Mouse (Mus musculus): ENCODE measurements at regions not wholly inside any gene's neighbourhood (a gene's known extent, or its start where the extent isn't known, plus 50 kb on each side); places are given as distances from the start of the nearest gene placed in this dataset.

DNA sequence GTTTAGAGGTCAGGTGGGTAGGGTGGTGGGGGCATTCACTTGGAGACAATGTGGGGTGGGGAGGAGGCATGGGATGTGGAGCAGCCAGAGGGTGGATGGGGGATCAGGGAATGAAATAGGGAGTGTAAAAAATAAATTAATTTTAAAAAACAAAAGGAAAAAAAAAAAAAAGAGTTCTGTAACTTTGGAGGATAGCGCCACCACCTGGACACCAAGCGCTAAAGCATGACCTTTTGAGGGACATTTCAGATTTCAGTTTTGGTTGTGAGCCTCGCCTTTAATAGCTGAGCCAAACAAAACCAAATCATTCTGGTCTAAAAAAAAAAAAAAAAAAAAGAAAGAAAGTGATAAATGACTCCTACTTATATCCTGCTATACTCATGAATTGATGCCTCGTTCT lies 176.0 kb downstream of the Twistnb start:
- WGBS = 57% methylated on average over 4 of the region's 4 CpGs
- ATAC-seq (no peak), DNase-seq (no peak)
- Histone ChIP-seq H3K9me3 (ENCODE audit: low read length) (no peaks in the 10 kb centered on the region), H3K9ac (no peak overlapping the region), H3K4me3 (ENCODE audit: low read depth, low read length) (no peak overlapping the region), H3K4me2 (ENCODE audit: low read depth) (no peak overlapping the region), H3K36me3 (ENCODE audit: insufficient read depth) (no peaks in the 10 kb centered on the region), H3K4me1 (ENCODE audit: insufficient read depth) (no peaks in the 10 kb centered on the region), H3K27ac (ENCODE audit: low read depth, low read length) (no peak overlapping the region), H3K27me3 (ENCODE audit: insufficient read depth, low read length) (no peaks in the 10 kb centered on the region)
- no peak; the same call in 1 of the 2 replicates for TF ChIP-seq CTCF (IDR thresholded peaks at IDR 0.05; ENCODE audit: low read depth)

DNA sequence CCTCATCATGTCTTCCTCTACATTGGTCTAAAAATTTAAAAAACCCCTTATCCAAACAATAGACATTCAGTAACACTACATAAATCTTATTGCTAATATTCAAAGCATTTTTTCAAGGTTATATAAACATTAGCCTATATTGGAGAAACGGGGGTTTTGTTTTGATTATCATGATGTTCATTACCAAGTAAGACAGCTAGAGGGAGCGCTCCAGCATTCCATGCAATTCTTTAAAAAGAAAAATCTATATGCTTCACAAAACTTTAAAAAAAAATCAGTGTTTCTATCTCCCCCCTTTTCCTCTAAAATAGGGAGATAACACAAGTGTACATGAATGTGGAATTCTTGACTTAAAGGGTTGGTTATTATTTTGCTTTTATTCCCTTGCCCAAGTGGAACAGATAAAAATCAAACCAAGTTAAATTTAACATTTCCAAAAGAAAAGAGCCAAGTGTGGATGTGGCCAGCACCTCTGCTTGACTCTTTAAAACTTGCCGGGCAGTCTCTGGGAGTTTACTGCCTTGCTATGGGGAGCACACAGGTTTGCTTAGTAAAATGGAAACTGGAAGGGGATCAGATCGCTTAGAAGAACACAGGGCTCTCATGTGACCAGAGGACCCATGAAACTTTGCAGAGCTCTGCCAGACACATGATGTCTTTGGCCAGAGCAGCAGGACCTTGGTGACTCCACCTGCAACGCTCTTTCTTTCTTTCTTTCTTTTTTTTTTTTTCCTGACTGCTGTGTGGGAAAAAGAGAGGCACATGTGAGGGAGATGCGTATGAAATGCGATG lies 178.6 kb downstream of the Twistnb start:
- no peak for ATAC-seq
- Histone ChIP-seq H3K36me3 (ENCODE audit: insufficient read depth) (no peaks in the 10 kb centered on the region), H3K27ac (ENCODE audit: low read depth, low read length) (no peak overlapping the region), H3K4me3 (ENCODE audit: low read depth, low read length) (no peak overlapping the region), H3K27me3 (ENCODE audit: insufficient read depth, low read length) (no peaks in the 10 kb centered on the region), H3K4me2 (ENCODE audit: low read depth) (no peak overlapping the region), H3K4me1 (ENCODE audit: insufficient read depth) (no peaks in the 10 kb centered on the region), H3K9me3 (ENCODE audit: low read length) (no peaks in the 10 kb centered on the region), H3K9ac (no peak overlapping the region)
- 74% methylated on average over 7 of the region's 7 CpGs for WGBS
- peak; percentile 20 for DNase-seq
- TF ChIP-seq CTCF (IDR thresholded peaks at IDR 0.05; ENCODE audit: low read depth) = peak; percentile 53

DNA sequence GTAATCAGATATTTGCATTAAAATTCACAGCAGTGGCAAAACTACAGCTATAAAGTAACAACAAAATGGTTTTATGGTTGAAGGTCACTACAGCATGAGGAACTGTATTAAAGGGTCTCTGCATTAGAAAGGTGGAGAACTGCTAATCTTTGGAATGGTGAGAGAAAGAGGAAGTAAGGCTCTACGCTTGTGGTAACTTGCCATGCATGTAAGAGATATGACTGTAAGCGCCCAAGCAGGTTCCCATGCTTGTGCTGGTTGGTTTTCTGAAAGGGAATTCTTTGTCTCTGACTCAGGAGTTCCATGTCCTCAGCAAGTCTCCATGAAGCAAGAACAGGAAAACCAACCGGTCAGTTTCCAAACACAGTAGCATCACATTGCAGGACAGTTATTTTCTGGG lies 182.9 kb downstream of the Twistnb start:
- TF ChIP-seq CTCF (IDR thresholded peaks at IDR 0.05; ENCODE audit: low read depth) = no peak
- Histone ChIP-seq H3K9me3 (ENCODE audit: low read length) (no peaks in the 10 kb centered on the region), H3K27me3 (ENCODE audit: insufficient read depth, low read length) (no peaks in the 10 kb centered on the region), H3K27ac (ENCODE audit: low read depth, low read length) (no peak overlapping the region), H3K4me3 (ENCODE audit: low read depth, low read length) (no peak overlapping the region), H3K4me2 (ENCODE audit: low read depth) (no peak overlapping the region), H3K4me1 (ENCODE audit: insufficient read depth) (no peaks in the 10 kb centered on the region), H3K9ac (no peak overlapping the region), H3K36me3 (ENCODE audit: insufficient read depth) (no peaks in the 10 kb centered on the region)
- DNase-seq = no peak
- ATAC-seq = no peak
- WGBS = 74% methylated on average over 3 of the region's 3 CpGs

DNA sequence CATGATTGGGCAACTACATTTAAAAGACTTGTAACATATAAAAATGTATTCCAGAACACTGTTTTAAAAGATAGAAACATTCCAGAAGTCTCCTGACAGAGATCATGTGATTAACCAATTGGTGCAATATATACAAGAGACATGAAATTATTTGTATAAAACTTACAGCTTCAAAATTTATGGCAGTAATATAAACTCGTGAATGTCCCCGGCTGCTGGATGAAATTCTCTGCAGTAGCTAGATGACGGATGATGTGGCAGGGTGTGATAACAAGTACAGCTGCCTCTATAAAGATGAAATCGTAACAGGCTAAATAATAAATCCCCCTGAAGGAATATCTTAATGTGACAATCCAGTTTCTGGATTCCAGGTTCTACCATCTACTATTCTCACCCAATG lies 191.0 kb downstream of the Twistnb start:
- ATAC-seq (no peak), DNase-seq (no peak)
- no peak overlapping the region for H3K4me2 ChIP-seq (ENCODE audit: low read depth)
- no peak overlapping the region for H3K4me3 ChIP-seq (ENCODE audit: low read depth, low read length)
- H3K9ac ChIP-seq = no peak overlapping the region
- no peaks in the 10 kb centered on the region for H3K36me3 ChIP-seq (ENCODE audit: insufficient read depth)
- H3K9me3 ChIP-seq (ENCODE audit: low read length) = no peaks in the 10 kb centered on the region
- no peak overlapping the region for H3K27ac ChIP-seq (ENCODE audit: low read depth, low read length)
- no peaks in the 10 kb centered on the region for H3K4me1 ChIP-seq (ENCODE audit: insufficient read depth)
- H3K27me3 ChIP-seq (ENCODE audit: insufficient read depth, low read length) = no peaks in the 10 kb centered on the region
- WGBS = 91% methylated on average over 4 of the region's 4 CpGs
- TF ChIP-seq CTCF (IDR thresholded peaks at IDR 0.05; ENCODE audit: low read depth) = no peak

DNA sequence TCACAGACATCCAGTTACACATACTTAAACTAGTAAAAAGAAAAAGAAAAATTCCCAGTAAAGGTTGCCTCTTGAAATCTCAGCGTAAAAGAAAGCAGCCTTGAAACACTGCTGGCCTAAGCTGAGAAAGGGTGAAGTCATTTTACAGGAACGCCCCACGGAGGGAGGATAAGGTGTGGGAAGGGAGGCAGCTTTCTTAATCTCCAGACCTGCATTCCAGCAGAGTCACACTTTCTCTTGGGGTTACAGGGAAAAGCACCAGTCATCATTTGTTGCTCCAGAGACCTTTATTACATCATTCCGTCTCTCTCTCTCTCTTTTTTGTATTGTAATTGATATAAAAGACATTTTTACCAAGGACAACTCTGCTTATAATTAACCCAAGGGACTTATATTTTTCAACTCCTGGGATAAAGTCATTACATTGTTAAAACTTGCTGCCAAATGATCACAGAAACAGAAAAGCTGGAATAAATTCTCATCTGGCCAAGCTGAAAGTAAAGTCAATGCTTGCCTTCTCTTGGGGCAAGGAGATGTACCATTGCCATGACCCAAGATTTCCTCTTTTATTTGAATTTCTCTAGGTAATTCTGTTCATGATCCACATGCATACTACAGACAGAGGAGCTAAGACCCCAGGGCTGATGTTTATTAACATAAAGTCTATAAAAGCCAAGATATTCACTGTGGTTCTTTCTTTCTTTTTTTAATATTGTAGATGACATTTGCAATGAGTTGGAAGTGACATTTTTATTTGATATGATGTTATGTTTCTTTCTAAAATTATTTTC lies 196.9 kb downstream of the Twistnb start:
- no peaks in the 10 kb centered on the region for H3K36me3 ChIP-seq (ENCODE audit: insufficient read depth)
- no peak overlapping the region for H3K4me3 ChIP-seq (ENCODE audit: low read depth, low read length)
- H3K9me3 ChIP-seq (ENCODE audit: low read length) = no peaks in the 10 kb centered on the region
- no peak for DNase-seq
- TF ChIP-seq CTCF (IDR thresholded peaks at IDR 0.05; ENCODE audit: low read depth) = no peak
- ATAC-seq = no peak
- WGBS = 71% methylated on average over 4 of the region's 4 CpGs
- no peaks in the 10 kb centered on the region for H3K4me1 ChIP-seq (ENCODE audit: insufficient read depth)
- no peak overlapping the region for H3K9ac ChIP-seq
- no peaks in the 10 kb centered on the region for H3K27me3 ChIP-seq (ENCODE audit: insufficient read depth, low read length)
- H3K4me2 ChIP-seq (ENCODE audit: low read depth) = no peak overlapping the region
- no peak overlapping the region for H3K27ac ChIP-seq (ENCODE audit: low read depth, low read length)

DNA sequence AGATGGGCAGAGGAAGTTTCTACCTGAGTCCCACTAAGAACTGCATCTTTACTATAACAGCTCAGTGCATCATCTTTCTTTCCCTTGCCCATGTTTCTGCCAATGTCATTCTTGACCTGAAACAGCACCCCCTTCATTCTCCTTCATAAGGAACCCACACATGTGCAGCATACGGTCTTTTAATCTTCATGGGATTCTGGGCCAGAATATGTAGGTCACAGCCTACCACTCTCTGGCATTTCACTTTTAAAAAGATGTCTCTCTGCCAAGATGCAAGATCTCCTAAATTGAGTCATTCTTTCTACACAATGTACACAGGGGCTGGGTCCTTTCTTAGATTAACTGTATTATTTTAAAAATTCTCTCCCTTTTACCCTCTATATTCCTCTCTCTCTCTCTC lies 223.2 kb downstream of the Twistnb start:
- TF ChIP-seq CTCF (IDR thresholded peaks at IDR 0.05; ENCODE audit: low read depth) = no peak
- H3K4me3 ChIP-seq (ENCODE audit: low read depth, low read length) = no peak overlapping the region
- ATAC-seq (no peak), DNase-seq (no peak)
- no peaks in the 10 kb centered on the region for H3K36me3 ChIP-seq (ENCODE audit: insufficient read depth)
- H3K4me1 ChIP-seq (ENCODE audit: insufficient read depth) = no peaks in the 10 kb centered on the region
- H3K9me3 ChIP-seq (ENCODE audit: low read length) = no peaks in the 10 kb centered on the region
- H3K27me3 ChIP-seq (ENCODE audit: insufficient read depth, low read length) = no peaks in the 10 kb centered on the region
- H3K4me2 ChIP-seq (ENCODE audit: low read depth) = no peak overlapping the region
- no peak overlapping the region for H3K9ac ChIP-seq
- 71% methylated on average over 1 of the region's 1 CpGs for WGBS
- no peak overlapping the region for H3K27ac ChIP-seq (ENCODE audit: low read depth, low read length)

DNA sequence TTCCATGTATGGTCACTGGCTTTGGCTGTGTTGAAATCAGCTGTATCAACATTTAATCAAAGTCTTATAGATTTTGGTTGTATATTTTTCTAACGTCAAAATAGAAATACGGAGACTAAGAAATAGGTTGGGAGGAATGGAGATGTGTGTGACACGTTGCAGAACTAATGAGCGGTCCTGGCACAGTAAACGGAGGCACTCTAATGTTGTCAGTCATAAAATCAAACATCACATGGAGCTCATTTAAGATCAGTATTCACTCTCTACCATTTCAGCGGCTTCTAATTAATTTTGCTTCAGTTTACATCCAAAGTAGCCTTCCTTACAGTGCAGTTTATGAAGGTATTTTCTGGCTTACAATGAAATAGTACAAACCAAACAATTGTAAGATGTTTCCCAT lies 246.1 kb downstream of the Twistnb start:
- 46% methylated on average over 6 of the region's 6 CpGs for WGBS
- H3K36me3 ChIP-seq (ENCODE audit: insufficient read depth) = no peaks in the 10 kb centered on the region
- no peak overlapping the region for H3K27ac ChIP-seq (ENCODE audit: low read depth, low read length)
- H3K9me3 ChIP-seq (ENCODE audit: low read length) = no peaks in the 10 kb centered on the region
- no peak overlapping the region for H3K4me2 ChIP-seq (ENCODE audit: low read depth)
- no peaks in the 10 kb centered on the region for H3K4me1 ChIP-seq (ENCODE audit: insufficient read depth)
- no peak overlapping the region for H3K9ac ChIP-seq
- DNase-seq = no peak
- H3K4me3 ChIP-seq (ENCODE audit: low read depth, low read length) = no peak overlapping the region
- TF ChIP-seq CTCF (IDR thresholded peaks at IDR 0.05; ENCODE audit: low read depth) = no peak
- ATAC-seq = no peak
- H3K27me3 ChIP-seq (ENCODE audit: insufficient read depth, low read length) = no peaks in the 10 kb centered on the region

All from forebrain, postnatal 0 days (tissue).